Mouse (Mus musculus): ENCODE results near the gene Lrwd1. TPM values are rescaled to one million over a fixed set of nuclear protein-coding genes. Genes with fewer than 3 reads are reported as not detected.

Lrwd1 gene
- polyA plus RNA-seq, 1 experiment from 2014 or later = 36.8 TPM

DNA sequence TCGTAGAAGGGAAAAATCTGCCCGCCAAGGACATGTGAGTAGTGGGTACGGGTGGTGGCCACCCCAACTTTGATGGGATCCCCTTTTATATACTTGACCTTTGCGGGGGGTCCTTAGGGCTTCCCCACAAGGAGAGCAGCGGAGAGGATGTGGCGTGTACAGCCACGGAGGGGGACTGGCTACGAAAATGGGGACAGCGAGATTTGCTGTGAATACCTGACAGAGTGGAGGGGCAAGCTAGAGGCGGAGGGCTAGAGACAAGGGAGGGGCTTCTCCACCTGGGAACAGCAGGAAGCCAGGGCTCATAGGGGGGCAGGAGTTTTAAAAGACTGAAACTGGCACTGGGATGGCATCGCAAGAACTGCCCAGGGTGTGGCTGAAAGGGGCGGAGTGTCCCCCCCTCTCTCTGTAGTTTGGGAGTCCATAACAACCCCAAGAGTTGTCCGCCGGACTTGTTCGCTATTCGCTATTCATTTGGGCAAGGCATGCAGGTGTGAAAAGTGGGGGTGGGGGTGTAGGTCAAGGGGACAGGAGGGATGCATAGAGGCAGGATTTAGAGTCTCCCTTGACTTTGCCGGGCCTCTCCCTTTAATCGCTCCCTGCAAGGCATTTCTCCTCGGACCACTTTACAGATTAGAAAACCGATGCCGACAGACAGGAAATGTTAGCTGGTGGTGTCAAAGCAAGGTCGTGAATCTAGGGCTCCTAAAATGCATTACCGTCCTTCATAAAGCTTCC lies 51.6 kb downstream of the Lrwd1 start:
- H3K36me3 ChIP-seq = no peaks in the 10 kb centered on the region
- H3K4me1 ChIP-seq = peaks cover 21% of the 10 kb centered on the region
- peak overlapping the region; percentile 60 for H3K4me3 ChIP-seq
- peak overlapping the region; percentile 96 for H3K4me2 ChIP-seq (replicated peaks)
- H3K27me3 ChIP-seq = 0 out of 2 replicates have a peak, but pooled peaks cover 9% of the 10 kb centered on the region
- WGBS = 4% methylated on average over 23 of the region's 23 CpGs
- no peaks in the 10 kb centered on the region for H3K9me3 ChIP-seq
- H3K9ac ChIP-seq (replicated peaks) = peak overlapping the region; percentile 62
- H3K27ac ChIP-seq (replicated peaks) = no peak overlapping the region
- no peak; the same call in none of the 2 replicates for ATAC-seq (replicated peaks)

DNA sequence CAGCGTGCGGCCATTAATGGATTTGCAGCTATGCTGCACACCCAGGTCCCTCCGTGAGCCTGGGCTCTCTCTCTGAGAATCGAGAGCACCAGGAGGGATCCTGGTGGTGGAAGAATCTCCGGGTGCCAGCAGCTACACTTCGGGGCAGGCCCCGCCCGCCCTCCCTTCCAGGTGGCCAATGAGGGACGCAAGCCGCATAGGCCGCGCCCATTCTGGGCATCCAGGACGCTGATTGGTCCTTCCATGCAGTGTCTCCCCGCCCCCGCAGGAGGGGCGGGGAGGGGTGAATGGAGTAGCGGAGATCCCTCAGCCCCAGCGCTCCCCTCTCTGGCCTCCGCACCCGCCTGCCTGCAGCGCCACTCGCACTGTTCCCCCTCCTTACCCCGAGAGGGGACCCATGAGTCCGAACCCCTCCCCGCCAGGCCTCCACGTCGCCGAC lies 52.2 kb downstream of the Lrwd1 start, which contains the start of gene Rasa4:
TSS of gene Rasa4 (plus strand) at position 248 of the 439 bp plus-strand sequence.
- peak within 1 kb of the TSS; percentile 60 for H3K4me3 ChIP-seq
- peaks cover 21% of the 10 kb centered on the region for H3K4me1 ChIP-seq
- H3K27me3 ChIP-seq = 0 out of 2 replicates have a peak, but pooled peaks cover 9% of the 10 kb centered on the region
- peak within 1 kb of the TSS; percentile 96 for H3K4me2 ChIP-seq (replicated peaks)
- peak; percentile 97 for ATAC-seq (replicated peaks)
- peak within 1 kb of the TSS; percentile 62 for H3K9ac ChIP-seq (replicated peaks)
- no peak within 1 kb of the TSS for H3K27ac ChIP-seq (replicated peaks)
- whole genome bisulfite sequencing = 0% methylated on average over 21 of the region's 28 CpGs
- H3K36me3 ChIP-seq = no peaks in the 10 kb centered on the region
- no peaks in the 10 kb centered on the region for H3K9me3 ChIP-seq

DNA sequence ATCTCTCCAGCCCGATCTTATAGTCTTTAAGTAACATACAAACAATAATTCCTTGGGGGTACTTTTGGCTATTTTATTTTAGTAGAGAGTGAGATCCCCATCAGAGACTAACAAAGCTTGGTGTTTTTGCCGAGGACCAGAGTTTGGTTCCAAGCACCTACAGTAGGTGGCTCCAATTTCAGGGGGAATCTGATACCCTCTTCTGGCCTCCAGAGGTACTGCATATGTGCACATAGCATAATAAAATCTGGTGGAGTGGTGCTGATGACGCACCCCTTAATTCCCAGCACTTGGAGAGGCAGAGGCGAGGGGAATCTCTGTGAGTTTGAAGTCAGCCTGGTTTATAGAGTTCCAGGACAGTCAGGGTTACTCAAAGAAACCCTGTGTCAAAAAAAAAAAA lies 53.5 kb downstream of the Lrwd1 start:
- Histone ChIP-seq H3K27me3 (0 out of 2 replicates have a peak, but pooled peaks cover 9% of the 10 kb centered on the region), H3K4me1 (peaks cover 21% of the 10 kb centered on the region), H3K4me2 (replicated peaks) (no peak overlapping the region), H3K9ac (replicated peaks) (no peak overlapping the region), H3K9me3 (no peaks in the 10 kb centered on the region), H3K4me3 (no peak overlapping the region), H3K27ac (replicated peaks) (no peak overlapping the region), H3K36me3 (no peaks in the 10 kb centered on the region)
- ATAC-seq (replicated peaks) = no peak
- WGBS = 77% methylated on average over 4 of the region's 4 CpGs

DNA sequence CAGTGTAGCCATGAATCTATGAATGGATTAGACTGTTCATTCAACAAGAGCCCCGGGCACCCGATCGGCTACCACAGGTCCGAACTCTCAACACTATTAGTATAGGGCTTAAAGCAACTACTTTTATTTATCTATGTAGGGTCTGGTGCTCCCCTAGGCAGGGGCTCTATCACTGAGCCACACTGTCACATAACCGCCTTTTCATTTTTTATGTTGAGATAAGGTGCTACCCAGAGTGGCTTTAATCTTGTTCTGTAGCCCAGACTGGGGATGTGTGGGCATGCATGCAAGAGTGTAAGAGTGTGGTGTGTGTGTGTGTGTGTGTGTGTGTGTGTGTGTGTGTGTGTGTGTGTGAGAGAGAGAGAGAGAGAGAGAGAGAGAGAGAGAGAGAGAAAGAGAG lies 57.7 kb downstream of the Lrwd1 start:
- no peaks in the 10 kb centered on the region for H3K27me3 ChIP-seq
- no peak overlapping the region for H3K4me3 ChIP-seq
- peaks cover 6% of the 10 kb centered on the region; the same call in 1 of the 2 replicates for H3K4me1 ChIP-seq
- WGBS = 93% methylated on average over 5 of the region's 5 CpGs
- no peak overlapping the region for H3K4me2 ChIP-seq (replicated peaks)
- no peaks in the 10 kb centered on the region for H3K36me3 ChIP-seq
- ATAC-seq (replicated peaks) = no peak
- no peak overlapping the region for H3K9ac ChIP-seq (replicated peaks)
- H3K9me3 ChIP-seq = no peaks in the 10 kb centered on the region
- no peak overlapping the region for H3K27ac ChIP-seq (replicated peaks)

DNA sequence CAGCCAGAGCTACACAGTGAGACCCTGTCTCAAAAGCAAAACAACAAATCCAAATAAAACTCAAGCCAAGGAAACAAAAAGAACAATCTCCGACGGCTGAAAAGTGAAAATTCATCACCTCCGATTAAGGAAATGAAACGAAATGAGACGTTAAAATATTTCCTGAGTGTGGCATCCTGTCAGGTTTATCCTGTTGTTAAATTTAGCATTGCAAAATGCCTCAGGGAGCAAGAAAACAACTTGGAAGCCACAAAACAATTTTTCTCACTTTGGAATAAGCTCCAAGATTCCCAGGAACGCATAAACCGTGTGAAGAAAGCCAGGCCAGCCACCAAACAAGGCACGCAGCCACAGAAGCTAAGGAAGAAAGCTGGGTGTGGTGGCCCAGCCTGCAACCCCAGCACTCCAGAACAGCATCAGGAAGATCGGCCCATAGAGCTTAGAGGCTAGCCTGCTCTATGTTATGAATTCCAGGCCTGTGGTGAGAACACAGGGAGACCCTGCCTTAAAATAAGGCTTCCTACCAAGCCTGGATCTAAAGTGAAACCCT lies 58.8 kb downstream of the Lrwd1 start:
- 0 out of 2 replicates have a peak overlapping the region, but pooled peaks have one; percentile 6 for H3K27ac ChIP-seq (replicated peaks)
- no peak for ATAC-seq (replicated peaks)
- H3K27me3 ChIP-seq = no peaks in the 10 kb centered on the region
- H3K4me3 ChIP-seq = no peak overlapping the region
- WGBS = 83% methylated on average over 9 of the region's 9 CpGs
- H3K4me2 ChIP-seq (replicated peaks) = no peak overlapping the region
- no peaks in the 10 kb centered on the region for H3K9me3 ChIP-seq
- no peaks in the 10 kb centered on the region for H3K36me3 ChIP-seq
- H3K9ac ChIP-seq (replicated peaks) = no peak overlapping the region
- H3K4me1 ChIP-seq = peaks cover 6% of the 10 kb centered on the region; the same call in 1 of the 2 replicates

DNA sequence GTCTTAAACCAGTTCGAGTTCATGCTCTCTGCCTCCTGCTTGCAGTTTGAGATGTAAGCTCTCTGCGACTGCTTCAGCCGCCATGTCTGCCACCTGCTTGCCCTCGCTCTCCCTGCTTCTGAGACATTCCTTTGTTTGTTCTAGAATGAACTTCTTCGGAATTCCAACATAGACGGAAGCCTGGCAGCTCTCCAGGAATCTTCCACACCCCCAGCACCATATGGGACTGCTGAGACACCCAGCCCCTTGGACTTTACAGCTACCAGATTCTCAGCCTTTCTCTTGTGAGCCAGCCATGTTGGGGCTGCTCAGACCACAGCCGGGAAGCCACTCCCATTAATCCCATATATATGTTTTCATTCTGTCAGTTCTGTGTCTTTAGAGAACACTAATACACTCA lies 59.6 kb downstream of the Lrwd1 start:
- WGBS = 26% methylated on average over 7 of the region's 7 CpGs
- no peaks in the 10 kb centered on the region for H3K27me3 ChIP-seq
- peak overlapping the region; percentile 47; the same call in 1 of the 2 replicates for H3K27ac ChIP-seq (replicated peaks)
- no peak overlapping the region for H3K4me3 ChIP-seq
- no peaks in the 10 kb centered on the region for H3K9me3 ChIP-seq
- no peak; the same call in 1 of the 2 replicates for ATAC-seq (replicated peaks)
- no peak overlapping the region for H3K4me2 ChIP-seq (replicated peaks)
- no peak overlapping the region for H3K9ac ChIP-seq (replicated peaks)
- peaks cover 6% of the 10 kb centered on the region; the same call in 1 of the 2 replicates for H3K4me1 ChIP-seq
- no peaks in the 10 kb centered on the region for H3K36me3 ChIP-seq

DNA sequence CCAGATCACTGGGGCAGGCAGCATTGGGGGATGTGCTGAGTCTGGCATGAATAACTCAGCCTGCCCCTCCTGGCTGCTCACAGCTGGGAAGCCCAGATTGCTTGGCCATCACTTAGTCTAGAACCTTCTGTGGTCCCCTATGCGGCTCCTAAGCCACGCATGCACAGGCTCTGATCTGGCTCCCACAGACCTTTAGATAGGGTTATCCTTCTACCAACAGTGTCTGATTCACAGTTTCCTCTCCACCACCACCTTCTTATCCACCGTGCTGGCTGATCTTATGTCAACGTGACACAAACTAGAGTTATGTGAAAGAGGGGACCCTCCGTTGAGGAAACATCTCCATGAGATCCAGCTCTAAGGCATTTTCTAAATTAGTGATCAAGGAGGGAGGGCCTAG lies 60.8 kb downstream of the Lrwd1 start:
- 94% methylated on average over 5 of the region's 5 CpGs for WGBS
- ATAC-seq (replicated peaks) = no peak
- H3K4me3 ChIP-seq = no peak overlapping the region
- no peak overlapping the region for H3K4me2 ChIP-seq (replicated peaks)
- no peak overlapping the region for H3K9ac ChIP-seq (replicated peaks)
- no peaks in the 10 kb centered on the region for H3K27me3 ChIP-seq
- no peaks in the 10 kb centered on the region for H3K9me3 ChIP-seq
- no peak overlapping the region for H3K27ac ChIP-seq (replicated peaks)
- H3K36me3 ChIP-seq = no peaks in the 10 kb centered on the region
- peaks cover 6% of the 10 kb centered on the region; the same call in 1 of the 2 replicates for H3K4me1 ChIP-seq

DNA sequence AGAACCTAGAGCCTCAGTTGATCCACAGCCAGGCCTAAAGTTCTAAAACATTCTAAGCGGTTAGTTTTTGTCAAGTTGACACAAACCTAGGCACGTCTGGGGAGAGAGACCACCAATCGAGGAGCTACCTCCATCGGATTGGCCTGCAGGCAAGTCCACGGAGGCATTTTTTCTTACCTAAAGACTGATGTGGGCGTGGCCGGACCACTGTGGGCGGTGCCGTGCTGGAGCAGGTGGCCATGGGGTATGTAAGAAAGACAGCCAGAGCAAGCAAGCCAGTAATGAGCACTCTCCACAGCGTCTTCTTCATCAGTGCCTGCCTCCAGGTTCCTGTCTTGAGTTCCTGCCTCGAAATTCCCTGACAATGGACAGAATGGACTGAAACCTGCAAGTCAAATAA lies 62.3 kb downstream of the Lrwd1 start:
- WGBS = 67% methylated on average over 11 of the region's 11 CpGs
- no peak for ATAC-seq (replicated peaks)
- no peak overlapping the region for H3K27ac ChIP-seq (replicated peaks)

DNA sequence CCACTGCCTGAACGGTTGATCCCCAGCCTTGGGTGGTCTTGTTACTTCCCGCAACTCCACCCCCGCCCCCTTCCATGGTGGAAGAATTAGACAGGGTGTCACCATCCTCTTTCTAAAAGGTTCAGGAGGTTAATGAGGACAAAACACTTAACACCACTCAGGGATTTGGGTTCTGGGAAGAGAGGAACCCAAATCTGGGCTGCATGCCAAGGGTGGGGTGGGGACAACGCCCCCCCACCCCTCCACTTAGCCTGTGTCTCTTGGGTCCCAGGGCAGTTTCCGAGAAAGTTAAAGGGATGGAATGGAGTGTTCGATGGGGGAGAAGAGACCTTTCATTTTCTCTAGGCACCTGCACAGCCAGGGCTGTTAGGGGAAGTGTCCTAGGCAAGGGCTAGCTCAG lies 62.8 kb downstream of the Lrwd1 start:
- 45% methylated on average over 6 of the region's 6 CpGs for WGBS
- no peak overlapping the region for H3K4me2 ChIP-seq (replicated peaks)
- no peak overlapping the region for H3K9ac ChIP-seq (replicated peaks)
- no peaks in the 10 kb centered on the region for H3K36me3 ChIP-seq
- H3K4me3 ChIP-seq = no peak overlapping the region
- no peak for ATAC-seq (replicated peaks)
- no peak overlapping the region for H3K27ac ChIP-seq (replicated peaks)
- H3K4me1 ChIP-seq = peaks cover 6% of the 10 kb centered on the region; the same call in 1 of the 2 replicates
- H3K27me3 ChIP-seq = no peaks in the 10 kb centered on the region
- no peaks in the 10 kb centered on the region for H3K9me3 ChIP-seq

More for the DNA sequence above, 62.3 kb downstream of the Lrwd1 start:
- H3K9ac ChIP-seq (replicated peaks) = no peak overlapping the region
- H3K9me3 ChIP-seq = no peaks in the 10 kb centered on the region
- no peaks in the 10 kb centered on the region for H3K36me3 ChIP-seq
- H3K4me1 ChIP-seq = peaks cover 6% of the 10 kb centered on the region; the same call in 1 of the 2 replicates
- no peak overlapping the region for H3K4me2 ChIP-seq (replicated peaks)
- H3K27me3 ChIP-seq = no peaks in the 10 kb centered on the region
- no peak overlapping the region for H3K4me3 ChIP-seq

Small RNA genes within 50 kb of the gene (microRNA-seq; reads per million reads assigned to microRNA genes)
- gene Mir7035 = not detected

Other genes with a start within 250 kb of the Lrwd1 start
- gene Hspb1, start 248.2 kb downstream of the Lrwd1 start, polyA plus RNA-seq (2015; fragmentation: Nextera tagmentation; extraction: Ambion mirVana) = 6.2 and 6.5 TPM in 2 replicates
- 664 and 720 TPM in 2 replicates for gene Ywhag, start 201.5 kb downstream of the Lrwd1 start, polyA plus RNA-seq (2015; fragmentation: Nextera tagmentation; extraction: Ambion mirVana)
- gene Ssc4d, start 161.5 kb downstream of the Lrwd1 start, polyA plus RNA-seq (2015; fragmentation: Nextera tagmentation; extraction: Ambion mirVana) = 0.87 and 1.2 TPM in 2 replicates
- gene Zp3, start 156.0 kb downstream of the Lrwd1 start, polyA plus RNA-seq (2015; fragmentation: Nextera tagmentation; extraction: Ambion mirVana) = not detected in 2 replicates
- gene Dtx2, start 141.3 kb downstream of the Lrwd1 start, polyA plus RNA-seq (2015; fragmentation: Nextera tagmentation; extraction: Ambion mirVana) = 26.6 and 27.6 TPM in 2 replicates
- gene Upk3b, start 97.6 kb downstream of the Lrwd1 start, polyA plus RNA-seq (2015; fragmentation: Nextera tagmentation; extraction: Ambion mirVana) = not detected in 2 replicates
- not detected in 2 replicates for gene Upk3bl, start 81.6 kb downstream of the Lrwd1 start, polyA plus RNA-seq (2015; fragmentation: Nextera tagmentation; extraction: Ambion mirVana)
- gene Rasa4, start 52.2 kb downstream of the Lrwd1 start, polyA plus RNA-seq (2015; fragmentation: Nextera tagmentation; extraction: Ambion mirVana) = 6.0 and 6.3 TPM in 2 replicates
- gene Polr2j, start 19.4 kb downstream of the Lrwd1 start, polyA plus RNA-seq (2015; fragmentation: Nextera tagmentation; extraction: Ambion mirVana) = 230 and 234 TPM in 2 replicates
- 18.4 and 19.5 TPM in 2 replicates for gene Alkbh4, start 72 bp upstream of the Lrwd1 start, polyA plus RNA-seq (2015; fragmentation: Nextera tagmentation; extraction: Ambion mirVana)
- 35.0 and 39.1 TPM in 2 replicates for gene Orai2, start 34.6 kb upstream of the Lrwd1 start, polyA plus RNA-seq (2015; fragmentation: Nextera tagmentation; extraction: Ambion mirVana)
- 58.5 and 65.9 TPM in 2 replicates for gene Prkrip1, start 62.9 kb upstream of the Lrwd1 start, polyA plus RNA-seq (2015; fragmentation: Nextera tagmentation; extraction: Ambion mirVana)
- 29.0 and 30.0 TPM in 2 replicates for gene Sh2b2, start 110.5 kb upstream of the Lrwd1 start, polyA plus RNA-seq (2015; fragmentation: Nextera tagmentation; extraction: Ambion mirVana)